Mouse (Mus musculus) heart, postnatal 0 days (tissue): ENCODE measurements around the gene Gadd45a. TPM values are rescaled to one million over a fixed set of nuclear protein-coding genes. Genes with fewer than 3 reads are reported as not detected.

Experiments used
- ATAC-seq: fragments of 200-750 bp; cut with Nextera tagmentation; 2 replicates; pipeline ENCODE4 v1.8.0; 2017; ENCODE audit warnings: low read depth, moderate number of reproducible peaks, moderate library complexity; ENCODE audit not compliant: insufficient read depth
- DNase-seq: peaks from one replicate; pipeline ENCODE4 v3.0.0-alpha.2; 2016; ENCODE audit warnings: low spot score
- H3K27ac ChIP-seq: fragments of 300-500 bp; sonication (generic); 2 replicates; pipeline ENCODE4 v1.5.1; 2014; ENCODE audit warnings: low read depth, mild to moderate bottlenecking
- H3K27me3 ChIP-seq: fragments of 300-500 bp; sonication (generic); 2 replicates; pipeline ENCODE4 v1.6.1; 2014; ENCODE audit warnings: low read length, mixed read lengths; ENCODE audit not compliant: control insufficient read depth, insufficient read depth
- H3K36me3 ChIP-seq: fragments of 300-500 bp; sonication (generic); replicated peaks from 2 replicates; pipeline ENCODE4 v1.6.1; 2014; ENCODE audit warnings: low read length, mixed read lengths; ENCODE audit not compliant: control insufficient read depth, insufficient read depth
- H3K4me1 ChIP-seq: fragments of 300-500 bp; sonication (generic); 2 replicates; pipeline ENCODE4 v1.6.1; 2014; ENCODE audit warnings: antibody characterized with exemption; ENCODE audit not compliant: control insufficient read depth, insufficient read depth
- H3K4me2 ChIP-seq: fragments of 300-500 bp; sonication (generic); 2 replicates; pipeline ENCODE4 v1.6.1; 2014; ENCODE audit warnings: low read depth, mild to moderate bottlenecking, low read length, moderate library complexity
- H3K4me3 ChIP-seq: fragments of 300-500 bp; sonication (generic); 2 replicates; pipeline ENCODE4 v1.5.1; 2014; ENCODE audit warnings: low read depth, low read length
- H3K9ac ChIP-seq: fragments of 300-500 bp; sonication (generic); replicated peaks from 2 replicates; pipeline ENCODE4 v1.6.1; 2014; ENCODE audit warnings: low read depth, low read length, mixed read lengths
- H3K9me3 ChIP-seq: fragments of 300-500 bp; sonication (generic); replicated peaks from 2 replicates; pipeline ENCODE4 v1.6.1; 2016; ENCODE audit warnings: low read length; ENCODE audit not compliant: control insufficient read depth
- CTCF ChIP-seq: IDR thresholded peaks from 2 replicates; pipeline ENCODE4 v1.5.1; 2016; ENCODE audit warnings: antibody characterized with exemption, control low read depth, low read depth
- EP300 ChIP-seq: IDR thresholded peaks from 2 replicates; pipeline ENCODE4 v1.6.1; 2016; ENCODE audit warnings: antibody characterized with exemption, low read depth
- WGBS: fragments of 180-500 bp; shearing (Covaris S2); extraction: QIAGEN DNeasy Blood & Tissue Kit; methylation state at CpG from one replicate; pipeline ENCODE4 v1.1.7; 2014; 5-methylcytosine and 5-hydroxymethylcytosine counted together
- polyA plus RNA-seq: library from polyadenylated mRNA; unstranded; fragments of >200 nt; fragmentation: Nextera tagmentation; extraction: Ambion mirVana; gene quantifications from 2 replicates; pipeline ENCODE4 v1.2.1, GENCODE M21; 2015
- total RNA-seq: library from RNA; depleted of rRNA; stranded (reverse); fragments of >200 nt; gene quantifications from 2 replicates; pipeline ENCODE4 v1.2.3, GENCODE M21; 2014; ENCODE audit warnings: low replicate concordance

The Gadd45a gene
- total and polyA plus RNA-seq, 2 experiments from 2014 or later = 13.2 to 14.5 TPM

GRCm38 (mm10) chr6:67010370-67011216, 26.7 kb downstream of the Gadd45a start:
- Histone ChIP-seq H3K4me3 (no peak overlapping the region), H3K27ac (no peak overlapping the region), H3K4me1 (peaks cover 5% of the 10 kb centered on the region; the same call in 1 of the 2 replicates), H3K27me3 (no peaks in the 10 kb centered on the region), H3K36me3 (no peaks in the 10 kb centered on the region), H3K9ac (no peak overlapping the region), H3K4me2 (no peak overlapping the region), H3K9me3 (no peaks in the 10 kb centered on the region)
- ATAC-seq = no peak
- 79% methylated on average over 7 of the region's 7 CpGs for WGBS
- no peak for DNase-seq
- TF ChIP-seq EP300 (no peak), CTCF (no peak)

GRCm38 (mm10) chr6:67009888-67010287, 27.4 kb downstream of the Gadd45a start:
- H3K27ac ChIP-seq = no peak overlapping the region
- H3K27me3 ChIP-seq = no peaks in the 10 kb centered on the region
- DNase-seq (no peak), ATAC-seq (no peak)
- no peak overlapping the region for H3K4me2 ChIP-seq
- H3K36me3 ChIP-seq = no peaks in the 10 kb centered on the region
- TF ChIP-seq CTCF (no peak), EP300 (no peak)
- H3K4me3 ChIP-seq = no peak overlapping the region
- H3K9me3 ChIP-seq = no peaks in the 10 kb centered on the region
- H3K4me1 ChIP-seq = peaks cover 5% of the 10 kb centered on the region; the same call in 1 of the 2 replicates
- H3K9ac ChIP-seq = no peak overlapping the region
- 92% methylated on average over 3 of the region's 3 CpGs for WGBS

- TF ChIP-seq EP300 (no peak), CTCF (no peak)
Observed at GRCm38 (mm10) chr6:66999800-67000199, 37.5 kb downstream of the Gadd45a start.

GRCm38 (mm10) chr6:66998645-66999044, 38.6 kb downstream of the Gadd45a start:
- no peak overlapping the region for H3K27ac ChIP-seq
- no peaks in the 10 kb centered on the region for H3K4me1 ChIP-seq
- H3K9me3 ChIP-seq = no peaks in the 10 kb centered on the region
- no peaks in the 10 kb centered on the region for H3K27me3 ChIP-seq
- H3K4me3 ChIP-seq = no peak overlapping the region
- no peaks in the 10 kb centered on the region for H3K36me3 ChIP-seq
- no peak for TF ChIP-seq EP300
- TF ChIP-seq CTCF = no peak
- no peak for ATAC-seq
- 73% methylated on average over 2 of the region's 2 CpGs for WGBS
- H3K4me2 ChIP-seq = no peak overlapping the region
- H3K9ac ChIP-seq = no peak overlapping the region
- no peak for DNase-seq

More at GRCm38 (mm10) chr6:66999800-67000199, 37.5 kb downstream of the Gadd45a start:
- Histone ChIP-seq H3K4me1 (no peaks in the 10 kb centered on the region), H3K9me3 (no peaks in the 10 kb centered on the region), H3K4me2 (no peak overlapping the region), H3K9ac (no peak overlapping the region), H3K27ac (no peak overlapping the region), H3K27me3 (no peaks in the 10 kb centered on the region), H3K36me3 (no peaks in the 10 kb centered on the region), H3K4me3 (no peak overlapping the region)
- DNase-seq (no peak), ATAC-seq (no peak)

GRCm38 (mm10) chr6:66996257-66996656, 41.0 kb downstream of the Gadd45a start:
- no peak overlapping the region for H3K4me3 ChIP-seq
- H3K9me3 ChIP-seq = no peaks in the 10 kb centered on the region
- no peaks in the 10 kb centered on the region for H3K27me3 ChIP-seq
- TF ChIP-seq CTCF (no peak), EP300 (no peak)
- no peak overlapping the region for H3K27ac ChIP-seq
- 74% methylated on average over 1 of the region's 1 CpGs for WGBS
- no peak for DNase-seq
- no peak overlapping the region for H3K9ac ChIP-seq
- no peak overlapping the region for H3K4me2 ChIP-seq
- H3K4me1 ChIP-seq = peaks cover 10% of the 10 kb centered on the region
- H3K36me3 ChIP-seq = no peaks in the 10 kb centered on the region
- ATAC-seq = no peak
